Comparison of ENCODE assay signal across 22 mouse cellular contexts in genomic region chr2:167512365-167512764, GRCm38 (mm10). TPM values are rescaled to one million over a fixed set of nuclear protein-coding genes. Genes with fewer than 3 reads are reported as not detected.
DNase-seq lines count a peak whose midpoint lies in the region; ATAC-seq and TF ChIP-seq lines count a peak whose summit lies in the region.
"Had no signal": no experiment of that assay in that cellular context is flagged by ENCODE, and none has a peak within 500 bp of the region (broad histone marks: within the 10 kb centered on the region; RNA-seq: fewer than 3 reads in every experiment).

No protein-coding gene starts in this region.

- no peak overlapping the region; the same call in 1 of the 2 replicates for H3K4me3 ChIP-seq in gastrocnemius, adult 2 months
- no peak overlapping the region for H3K4me3 ChIP-seq in hindbrain, postnatal 0 days (ENCODE audit: low read length)
- H3K4me3 ChIP-seq in hindbrain, embryonic 10.5 days, result no peak overlapping the region
- H3K4me3 ChIP-seq: embryonic facial prominence, embryonic 10.5 days; embryonic facial prominence, embryonic 12.5 days; forebrain, embryonic 13.5 days; forebrain, embryonic 15.5 days had no signal

- H3K4me1 ChIP-seq in hindbrain, postnatal 0 days (ENCODE audit: insufficient read depth, low read length), result no peaks in the 10 kb centered on the region
- no peaks in the 10 kb centered on the region for H3K4me1 ChIP-seq in hindbrain, embryonic 10.5 days (replicated peaks)
- H3K4me1 ChIP-seq: embryonic facial prominence, embryonic 10.5 days; embryonic facial prominence, embryonic 12.5 days; forebrain, embryonic 13.5 days had no signal

- ATAC-seq in hindbrain, postnatal 0 days, result peak; percentile 29; the same call in 1 of the 2 replicates
- ATAC-seq: activated CD4-positive, CD25-positive, alpha-beta regulatory T cell, adult 4 months; forebrain, embryonic 13.5 days; forebrain, embryonic 15.5 days; forebrain, postnatal 0 days; Patski had no signal

- no peak overlapping the region for H3K4me2 ChIP-seq in hindbrain, postnatal 0 days (ENCODE audit: low read depth, low read length)
- H3K4me2 ChIP-seq: embryonic facial prominence, embryonic 12.5 days; forebrain, embryonic 13.5 days; forebrain, embryonic 15.5 days had no signal

- H3K9me3 ChIP-seq in hindbrain, postnatal 0 days (ENCODE audit: low read length), result no peaks in the 10 kb centered on the region
- H3K9me3 ChIP-seq in hindbrain, embryonic 10.5 days, result no peaks in the 10 kb centered on the region
- H3K9me3 ChIP-seq: embryonic facial prominence, embryonic 10.5 days; embryonic facial prominence, embryonic 12.5 days; forebrain, embryonic 13.5 days; forebrain, embryonic 15.5 days; G1E had no signal

- peaks cover 75% of the 10 kb centered on the region for H3K36me3 ChIP-seq in hindbrain, postnatal 0 days (ENCODE audit: insufficient read depth, low read length)
- peaks cover 100% of the 10 kb centered on the region for H3K36me3 ChIP-seq in hindbrain, embryonic 10.5 days

- H3K9ac ChIP-seq in hindbrain, postnatal 0 days (replicated peaks; ENCODE audit: low read length), result no peak overlapping the region
- H3K9ac ChIP-seq: embryonic facial prominence, embryonic 12.5 days; forebrain, embryonic 13.5 days; forebrain, embryonic 15.5 days; forebrain, postnatal 0 days had no signal

- H3K27me3 ChIP-seq in hindbrain, postnatal 0 days (ENCODE audit: insufficient read depth, low read length), result no peaks in the 10 kb centered on the region
- no peaks in the 10 kb centered on the region for H3K27me3 ChIP-seq in hindbrain, embryonic 10.5 days (ENCODE audit: insufficient read depth, poor library complexity, severe bottlenecking)
- H3K27me3 ChIP-seq: CH12.LX; embryonic facial prominence, embryonic 12.5 days; forebrain, embryonic 13.5 days; forebrain, embryonic 15.5 days; Patski had no signal

- intact Hi-C loops in gastrocnemius, adult 2 months (cut with DNase I), result loop anchor here (5.0 kb wide), 1 partner anchor 90 kb away; the partner anchor contains the start of gene Slc9a8

- WGBS in hindbrain, postnatal 0 days, result 83% methylated on average over 9 of the region's 9 CpGs
- WGBS in hindbrain, embryonic 10.5 days, result 94% methylated on average over 9 of the region's 9 CpGs

- DNase-seq in adrenal gland, adult (ENCODE audit: inconsistent age in 2 of 2, low spot score in 1 of 2), result peak; percentile 13 to 41
- no peak for DNase-seq in adrenal gland, postnatal 14 days
- DNase-seq in cerebellum, adult 9-11 months, result peak; percentile 41
- DNase-seq in cerebellum, adult 11 months, result no peak
- DNase-seq in gastrocnemius, adult 2 months, result peak; percentile 35
- no peak for DNase-seq in gastrocnemius, adult 8-10 months (ENCODE audit: low spot score in 2 of 2)
- no peak for DNase-seq in hindbrain, postnatal 0 days (ENCODE audit: low spot score)
- DNase-seq in hindbrain, embryonic 10.5 days (ENCODE audit: low spot score), result no peak
- DNase-seq: adrenal gland, adult 2 months; adrenal gland, postnatal 10 days; adrenal gland, postnatal 36 days; cerebellum, adult 11-12 months; cerebellum, adult 8-10 months; forebrain, postnatal 0 days had no signal

- peak overlapping the region; percentile 92 for H3K27ac ChIP-seq in gastrocnemius, adult 2 months
- H3K27ac ChIP-seq in hindbrain, postnatal 0 days, result no peak overlapping the region
- H3K27ac ChIP-seq in hindbrain, embryonic 10.5 days, result no peak overlapping the region
- H3K27ac ChIP-seq: embryonic facial prominence, embryonic 10.5 days; embryonic facial prominence, embryonic 12.5 days; forebrain, embryonic 13.5 days; forebrain, embryonic 15.5 days had no signal

- no peak for TF ChIP-seq CTCF in gastrocnemius, adult 2 months (IDR thresholded peaks at IDR 0.05)
- TF ChIP-seq CTCF in hindbrain, postnatal 0 days (IDR thresholded peaks at IDR 0.05; ENCODE audit: low read depth), result no peak

RNA-seq across cellular contexts. Expression of gene Spata2, which starts 19.7 kb away (rescaled TPM):
- 30.1 and 32.5 TPM in 2 replicates for total RNA-seq in adrenal gland, postnatal 14 days (2021)
- total RNA-seq in gastrocnemius, adult 2 months (2021), result 10 to 100 TPM; 18.4 to 18.9 TPM
- 10 to 100 TPM; 19.9 to 22.6 (median 20.4) TPM for total RNA-seq in gastrocnemius, adult 8-10 months (2022)
- total RNA-seq in hindbrain, postnatal 0 days (2014; rRNA removed), result 41.3 and 45.6 TPM in 2 replicates
- polyA plus RNA-seq in hindbrain, postnatal 0 days (2015; fragmentation: Nextera tagmentation; extraction: Ambion mirVana), result 27.6 and 29.4 TPM in 2 replicates
- polyA plus RNA-seq in hindbrain, embryonic 10.5 days (2016; fragmentation: Nextera tagmentation; extraction: Ambion mirVana), result 20.1 and 25.1 TPM in 2 replicates

RNA-seq across cellular contexts. Expression of gene Rnf114, which starts 19.9 kb away (rescaled TPM):
- total RNA-seq in adrenal gland, postnatal 14 days (2021), result 57.6 and 62.9 TPM in 2 replicates
- 10 to 100 TPM; 40.0 to 40.9 TPM for total RNA-seq in gastrocnemius, adult 2 months (2021)
- 10 to 100 TPM; 40.8 to 45.8 (median 43.0) TPM for total RNA-seq in gastrocnemius, adult 8-10 months (2022)
- 68.7 and 89.6 TPM in 2 replicates for total RNA-seq in hindbrain, postnatal 0 days (2014; rRNA removed)
- 79.8 and 85.8 TPM in 2 replicates for polyA plus RNA-seq in hindbrain, postnatal 0 days (2015; fragmentation: Nextera tagmentation; extraction: Ambion mirVana)
- 137 TPM in 2 replicates for polyA plus RNA-seq in hindbrain, embryonic 10.5 days (2016; fragmentation: Nextera tagmentation; extraction: Ambion mirVana)

RNA-seq across cellular contexts. Expression of gene Snai1, which starts 25.6 kb away (rescaled TPM):
- 7.2 and 10.6 TPM in 2 replicates for total RNA-seq in adrenal gland, postnatal 14 days (2021)
- total RNA-seq in gastrocnemius, adult 2 months (2021), result 1 to 10 TPM; 1.1 to 1.2 TPM
- under 1 TPM; 0.24 to 0.94 (median 0.65) TPM for total RNA-seq in gastrocnemius, adult 8-10 months (2022)
- total RNA-seq in hindbrain, postnatal 0 days (2014; rRNA removed), result 0.93 and 1.2 TPM in 2 replicates
- 3.6 and 4.3 TPM in 2 replicates for polyA plus RNA-seq in hindbrain, postnatal 0 days (2015; fragmentation: Nextera tagmentation; extraction: Ambion mirVana)
- 45.3 and 45.5 TPM in 2 replicates for polyA plus RNA-seq in hindbrain, embryonic 10.5 days (2016; fragmentation: Nextera tagmentation; extraction: Ambion mirVana)
- total RNA-seq: G1E had no signal
- polyA plus RNA-seq: activated CD4-positive, CD25-positive, alpha-beta regulatory T cell, adult 4 months; G1E had no signal

Comparison
In these comparisons a context has a peak if more than half of its experiments do, and no peak if none do; other contexts are left out.
1. DNase-seq: peak in adrenal gland, adult (2 of 2), cerebellum, adult 9-11 months (single experiment) and gastrocnemius, adult 2 months (single experiment); none in adrenal gland, postnatal 14 days (single experiment), cerebellum, adult 11 months (single experiment), gastrocnemius, adult 8-10 months (0 of 2), hindbrain, postnatal 0 days (single experiment) and hindbrain, embryonic 10.5 days (single experiment).